Comparison of ENCODE assay signal across 8 mouse cellular contexts in genomic region chr15:85831954-85832590, GRCm38 (mm10). TPM values are rescaled to one million over a fixed set of nuclear protein-coding genes. Genes with fewer than 3 reads are reported as not detected.
A peak's percentile ranks its signal among the peaks of the same experiment; 100 is the strongest.
DNase-seq lines count a peak whose midpoint lies in the region; ATAC-seq lines count a peak whose summit lies in the region.

Gene Ttc38, plus strand, starts transcription at chr15:85832306.

- H3K36me3 ChIP-seq in intestine, embryonic 16.5 days (ENCODE audit: control insufficient read depth, insufficient read depth, low read length): no peaks in the 10 kb centered on the region

- no peaks in the 10 kb centered on the region for H3K27me3 ChIP-seq in intestine, embryonic 16.5 days (replicated peaks; ENCODE audit: control insufficient read depth, insufficient read depth, low read length)

- ATAC-seq in intestine, embryonic 16.5 days: peak; percentile 92

- DNase-seq in adrenal gland, postnatal 10 days: peak; percentile 89
- DNase-seq in embryo, embryonic 9.5 days (ENCODE audit: extremely low spot score): peak; percentile 77
- peak; percentile 48 to 77 for DNase-seq in gastrocnemius, postnatal 4 days (ENCODE audit: low spot score in 2 of 2)
- peak; percentile 80 to 87 for DNase-seq in left cerebral cortex, postnatal 25 days (ENCODE audit: low spot score in 2 of 2)
- peak; percentile 77 for DNase-seq in mesoderm, embryonic 11.5 days (ENCODE audit: low read depth, low spot score)
- peak; percentile 75 to 77 for DNase-seq in right cerebral cortex, postnatal 36 days (ENCODE audit: low spot score in 2 of 2)
- DNase-seq in urinary bladder, postnatal 4 days (ENCODE audit: low spot score in 2 of 2): peak; percentile 78 to 80

- H3K27ac ChIP-seq in intestine, embryonic 16.5 days (ENCODE audit: low read length): peak within 1 kb of the TSS; percentile 65; the same call in 1 of the 2 replicates

- peak within 1 kb of the TSS; percentile 82 for H3K4me2 ChIP-seq in intestine, embryonic 16.5 days (ENCODE audit: low read depth, low read length)

- peaks cover 8% of the 10 kb centered on the region; the same call in 1 of the 2 replicates for H3K4me1 ChIP-seq in intestine, embryonic 16.5 days (ENCODE audit: control insufficient read depth, insufficient read depth, low read length)

- peak within 1 kb of the TSS; percentile 75 for H3K9ac ChIP-seq in intestine, embryonic 16.5 days (ENCODE audit: low read depth, low read length)

- intact Hi-C loops in left cerebral cortex, postnatal 25 days (cut with DNase I): loop anchor here (1.0 kb wide), 1 partner anchor 21 kb away; the partner anchor contains the start of gene Cdpf1

- peak within 1 kb of the TSS; percentile 58 for H3K4me3 ChIP-seq in intestine, embryonic 16.5 days (ENCODE audit: low read length)

- no peaks in the 10 kb centered on the region for H3K9me3 ChIP-seq in intestine, embryonic 16.5 days (ENCODE audit: control insufficient read depth, low read length)

- under 1% methylated on average over 27 of the region's 27 CpGs for WGBS in intestine, embryonic 16.5 days

RNA-seq across cellular contexts. Expression of gene Ttc38, which starts in this region (rescaled TPM):
- total RNA-seq in adrenal gland, postnatal 10 days (2021): 10 to 100 TPM; 20.7 to 25.4 TPM
- 1 to 10 TPM; 4.2 to 6.2 TPM for total RNA-seq in gastrocnemius, postnatal 4 days (2021)
- polyA plus RNA-seq in intestine, embryonic 16.5 days (2015; fragmentation: Nextera tagmentation; extraction: Ambion mirVana): 13.4 and 15.1 TPM in 2 replicates
- 1 to 10 TPM; 4.0 to 7.1 TPM for total RNA-seq in left cerebral cortex, postnatal 25 days (2021)

Comparison
In these comparisons a context has a peak if more than half of its experiments do, and no peak if none do; other contexts are left out.
1. Peak in every context shown above with its lines: DNase-seq, ATAC-seq, H3K4me3 ChIP-seq and H3K27ac ChIP-seq.